Mouse (Mus musculus): Measurements from ENCODE around the gene Stambp. TPM values are rescaled to one million over a fixed set of nuclear protein-coding genes. Genes with fewer than 3 reads are reported as not detected.

Stambp gene
- polyA plus RNA-seq, 1 experiment from 2014 or later: 26.5 TPM

- H3K4me2 ChIP-seq (replicated peaks): no peak overlapping the region
- H3K4me1 ChIP-seq (replicated peaks): no peaks in the 10 kb centered on the region
- H3K9me3 ChIP-seq: no peaks in the 10 kb centered on the region
- WGBS: 89% methylated on average over 9 of the region's 9 CpGs
- H3K9ac ChIP-seq: no peak overlapping the region
- H3K27me3 ChIP-seq (replicated peaks): no peaks in the 10 kb centered on the region
- H3K36me3 ChIP-seq: peaks cover 5% of the 10 kb centered on the region; the same call in 1 of the 2 replicates
- H3K4me3 ChIP-seq (replicated peaks): no peak overlapping the region
- no peak overlapping the region for H3K27ac ChIP-seq
- ATAC-seq: no peak
Observed at GRCm38 (mm10) chr6:83496009-83496752, 76.3 kb downstream of the Stambp start.

Other genes starting within 250 kb of the Stambp start
- 38.4 and 42.0 TPM in 2 replicates for gene Mthfd2, start 246.8 kb downstream of the Stambp start, polyA plus RNA-seq (2015; fragmentation: Nextera tagmentation; extraction: Ambion mirVana)
- gene Mob1a, start 246.7 kb downstream of the Stambp start, polyA plus RNA-seq (2015; fragmentation: Nextera tagmentation; extraction: Ambion mirVana): 56.7 and 63.9 TPM in 2 replicates
- gene Bola3, start 223.6 kb downstream of the Stambp start, polyA plus RNA-seq (2015; fragmentation: Nextera tagmentation; extraction: Ambion mirVana): 183 and 188 TPM in 2 replicates
- gene Tet3, start 113.6 kb downstream of the Stambp start, polyA plus RNA-seq (2015; fragmentation: Nextera tagmentation; extraction: Ambion mirVana): 41.8 and 42.8 TPM in 2 replicates
- gene Dguok, start 65.8 kb downstream of the Stambp start, polyA plus RNA-seq (2015; fragmentation: Nextera tagmentation; extraction: Ambion mirVana): 68.8 and 73.3 TPM in 2 replicates
- gene Actg2, start 36.5 kb downstream of the Stambp start, polyA plus RNA-seq (2015; fragmentation: Nextera tagmentation; extraction: Ambion mirVana): 1,278 and 1,309 TPM in 2 replicates
- 0.09 and 0.15 TPM in 2 replicates for gene Clec4f, start 83.5 kb upstream of the Stambp start, polyA plus RNA-seq (2015; fragmentation: Nextera tagmentation; extraction: Ambion mirVana)
- not detected in 2 replicates for gene Cd207, start 105.1 kb upstream of the Stambp start, polyA plus RNA-seq (2015; fragmentation: Nextera tagmentation; extraction: Ambion mirVana)
- gene Vax2, start 138.5 kb upstream of the Stambp start, polyA plus RNA-seq (2015; fragmentation: Nextera tagmentation; extraction: Ambion mirVana): not detected in 2 replicates
- gene Atp6v1b1, start 170.3 kb upstream of the Stambp start, polyA plus RNA-seq (2015; fragmentation: Nextera tagmentation; extraction: Ambion mirVana): 0.08 TPM in 1 of 2 replicates, not detected in the other
- 0.13 TPM in 1 of 2 replicates, not detected in the other for gene Ankrd53, start 189.9 kb upstream of the Stambp start, polyA plus RNA-seq (2015; fragmentation: Nextera tagmentation; extraction: Ambion mirVana)
- gene Tex261, start 203.1 kb upstream of the Stambp start, polyA plus RNA-seq (2015; fragmentation: Nextera tagmentation; extraction: Ambion mirVana): 84.2 and 86.4 TPM in 2 replicates
- gene Nagk, start 222.3 kb upstream of the Stambp start, polyA plus RNA-seq (2015; fragmentation: Nextera tagmentation; extraction: Ambion mirVana): 90.4 and 98.4 TPM in 2 replicates